Mouse (Mus musculus): ENCODE results near the gene Atxn7l3.
A peak's percentile ranks its signal among the peaks of the same experiment; 100 is the strongest.
"Not testable (repeated sequence)": the region's sequence is repeated elsewhere in the genome, so short reads cannot be mapped to it uniquely, and the experiment has no call there.

Atxn7l3 gene

DNA sequence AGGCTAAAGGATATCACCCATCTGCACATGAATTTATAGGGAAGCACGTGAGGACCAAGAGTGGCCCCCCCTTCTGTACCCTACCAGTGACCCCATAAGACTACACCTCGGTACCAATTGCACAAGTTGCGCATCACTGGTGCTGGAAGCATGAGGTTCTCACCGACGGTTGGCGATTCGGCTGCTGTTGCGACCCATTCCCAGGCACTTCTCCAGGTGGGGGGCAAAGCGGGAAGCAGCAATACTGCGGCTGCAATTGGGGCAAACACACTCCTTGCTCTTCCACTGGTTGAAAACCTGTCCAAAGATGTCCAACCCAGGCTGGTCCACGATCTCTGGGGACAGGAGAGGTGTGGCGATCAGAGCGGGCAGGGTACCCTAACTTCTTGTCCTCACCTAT lies 2.5 kb downstream of the Atxn7l3 start:
- DNase-seq (ENCODE audit: low read depth, low spot score) = no peak
- peaks cover 10% of the 10 kb centered on the region; the same call in 1 of the 2 replicates for H3K36me3 ChIP-seq (ENCODE audit: control insufficient read depth, insufficient read depth, low read length, poor library complexity, severe bottlenecking)
- no peaks in the 10 kb centered on the region for H3K27me3 ChIP-seq (ENCODE audit: control insufficient read depth, insufficient read depth, low read length, poor library complexity, severe bottlenecking)

DNA sequence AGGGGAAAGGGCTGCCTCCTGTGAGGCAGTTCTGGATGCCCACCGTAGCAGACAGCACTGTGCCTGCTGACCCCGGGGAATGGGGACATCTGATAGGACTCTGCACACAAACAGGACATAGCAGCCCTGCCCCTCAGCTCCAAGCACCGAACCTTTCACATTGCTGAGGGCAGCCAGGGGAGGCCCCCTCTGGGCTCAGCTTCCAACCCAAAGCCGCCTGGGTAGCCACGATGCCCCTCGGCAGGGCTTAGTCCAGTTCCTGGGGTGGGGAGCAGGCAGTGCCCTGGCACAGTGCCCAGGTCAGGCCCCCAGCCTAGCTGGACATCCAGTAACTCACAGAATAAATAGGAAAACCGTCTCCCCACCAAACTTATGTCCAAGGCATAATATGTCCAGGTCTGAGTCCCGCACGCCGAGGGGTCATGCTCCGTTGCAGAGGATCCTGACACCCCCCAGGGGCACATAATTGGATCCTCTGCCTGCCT lies 5.3 kb downstream of the Atxn7l3 start:
- DNase-seq (ENCODE audit: low read depth, low spot score) = no peak
- Histone ChIP-seq H3K36me3 (ENCODE audit: control insufficient read depth, insufficient read depth, low read length, poor library complexity, severe bottlenecking) (peaks cover 10% of the 10 kb centered on the region; the same call in 1 of the 2 replicates), H3K27me3 (ENCODE audit: control insufficient read depth, insufficient read depth, low read length, poor library complexity, severe bottlenecking) (no peaks in the 10 kb centered on the region)

DNA sequence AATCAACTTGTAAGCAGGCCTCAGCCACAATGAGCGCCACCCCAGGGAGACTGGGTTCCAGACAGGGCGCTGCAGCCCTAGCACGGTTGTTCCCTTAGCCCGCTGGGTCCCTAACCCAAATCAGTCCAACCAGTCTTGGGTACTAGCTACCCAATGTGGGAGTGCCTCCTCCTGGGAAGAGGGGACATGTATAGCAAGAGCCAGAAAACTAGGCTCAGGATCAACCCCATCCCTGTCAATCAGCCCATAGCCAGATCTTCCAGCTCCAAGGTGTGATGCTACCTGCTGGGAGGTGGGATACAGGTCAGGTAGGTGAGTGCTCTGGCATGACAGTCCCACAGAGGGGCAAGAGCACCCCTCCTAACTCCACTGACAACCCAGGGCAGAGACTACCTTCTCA lies 6.3 kb downstream of the Atxn7l3 start:
- no peak for DNase-seq (ENCODE audit: low read depth, low spot score)
- Histone ChIP-seq H3K36me3 (ENCODE audit: control insufficient read depth, insufficient read depth, low read length, poor library complexity, severe bottlenecking) (peaks cover 10% of the 10 kb centered on the region; the same call in 1 of the 2 replicates), H3K27me3 (ENCODE audit: control insufficient read depth, insufficient read depth, low read length, poor library complexity, severe bottlenecking) (no peaks in the 10 kb centered on the region)

DNA sequence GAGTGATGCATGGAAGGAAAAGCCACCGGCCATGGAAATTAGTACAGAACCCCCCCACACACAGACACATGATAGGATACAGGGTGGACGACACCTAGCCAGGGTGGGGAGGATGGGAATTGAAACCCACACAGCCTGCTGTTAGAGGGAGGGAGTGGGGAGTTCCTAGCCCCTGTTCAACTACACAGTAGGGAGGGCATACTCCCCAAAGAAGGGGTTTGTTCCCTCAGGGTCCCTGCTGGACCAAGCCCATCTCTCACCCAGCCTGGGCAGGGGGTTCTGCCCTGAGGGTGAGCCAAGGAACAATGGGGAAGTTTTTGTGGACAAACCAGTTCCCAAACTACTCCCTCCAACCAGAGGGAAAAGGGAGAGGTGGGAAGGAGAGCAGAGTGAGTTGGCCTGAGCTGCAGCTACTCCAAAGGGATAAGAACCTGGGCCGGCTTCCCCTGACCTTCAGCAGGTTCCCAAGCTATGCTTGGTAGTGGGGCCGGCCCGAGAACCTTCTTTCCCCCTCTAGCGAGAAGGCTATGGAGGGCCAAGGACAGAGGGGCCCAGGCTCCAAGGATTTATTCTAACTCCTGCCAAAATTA lies 6.8 kb downstream of the Atxn7l3 start:
- H3K27me3 ChIP-seq (ENCODE audit: control insufficient read depth, insufficient read depth, low read length, poor library complexity, severe bottlenecking) = no peaks in the 10 kb centered on the region
- H3K36me3 ChIP-seq (ENCODE audit: control insufficient read depth, insufficient read depth, low read length, poor library complexity, severe bottlenecking) = peaks cover 10% of the 10 kb centered on the region; the same call in 1 of the 2 replicates
- no peak for DNase-seq (ENCODE audit: low read depth, low spot score)

DNA sequence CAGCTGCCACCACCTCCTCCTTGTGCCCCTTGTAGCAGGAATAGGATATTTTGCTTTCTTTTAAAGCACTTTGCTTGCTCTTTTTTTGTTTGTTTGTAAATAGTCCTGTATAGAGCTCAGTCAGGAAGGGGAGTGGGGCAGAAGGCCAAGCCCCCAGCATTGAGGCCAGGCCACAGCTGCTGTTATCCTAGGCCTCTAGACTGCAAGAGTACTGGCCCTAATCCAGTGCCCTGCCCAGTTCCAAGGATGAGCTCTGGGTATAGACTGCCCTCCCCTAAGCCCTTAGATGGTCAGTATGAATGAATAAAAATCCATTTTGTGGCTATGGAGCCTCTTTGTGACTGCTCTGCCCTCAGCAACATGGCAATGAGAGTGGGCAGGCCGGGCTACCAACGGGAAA lies 7.5 kb downstream of the Atxn7l3 start:
- peaks cover 10% of the 10 kb centered on the region; the same call in 1 of the 2 replicates for H3K36me3 ChIP-seq (ENCODE audit: control insufficient read depth, insufficient read depth, low read length, poor library complexity, severe bottlenecking)
- no peak for DNase-seq (ENCODE audit: low read depth, low spot score)
- H3K27me3 ChIP-seq (ENCODE audit: control insufficient read depth, insufficient read depth, low read length, poor library complexity, severe bottlenecking) = no peaks in the 10 kb centered on the region

DNA sequence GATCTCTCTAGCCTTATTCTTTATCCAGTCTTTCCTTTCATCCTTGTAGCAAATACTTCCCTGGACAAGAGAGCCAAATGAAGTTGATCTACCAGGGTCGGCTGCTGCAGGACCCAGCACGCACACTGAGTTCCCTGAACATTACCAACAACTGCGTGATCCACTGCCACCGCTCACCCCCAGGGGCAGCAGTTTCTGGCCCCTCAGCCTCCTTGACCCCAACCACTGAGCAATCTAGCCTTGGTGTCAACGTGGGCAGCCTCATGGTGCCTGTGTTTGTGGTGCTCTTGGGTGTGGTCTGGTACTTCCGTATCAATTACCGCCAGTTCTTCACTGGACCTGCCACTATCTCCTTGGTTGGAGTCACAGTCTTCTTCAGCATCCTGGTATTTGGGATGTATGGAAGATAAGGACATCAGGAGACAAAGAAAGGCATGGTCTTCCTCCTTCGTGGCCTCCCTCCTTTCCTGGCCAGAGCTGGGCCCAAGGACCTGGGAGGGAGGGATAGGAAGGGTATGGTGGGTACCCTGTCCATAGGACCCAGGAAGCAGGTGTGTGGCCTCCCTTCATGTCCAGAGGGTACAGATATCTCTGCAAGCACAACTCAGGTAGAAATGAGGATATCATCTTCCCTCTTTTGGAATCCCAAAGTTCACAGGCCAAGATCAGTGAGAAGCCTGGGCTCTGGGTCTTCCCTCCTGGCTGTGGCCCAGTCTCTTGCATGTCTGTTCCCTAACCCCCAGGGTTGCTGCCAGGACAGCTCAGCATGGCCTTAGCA lies 8.2 kb downstream of the Atxn7l3 start:
- no peak for DNase-seq (ENCODE audit: low read depth, low spot score)
- Histone ChIP-seq H3K27me3 (ENCODE audit: control insufficient read depth, insufficient read depth, low read length, poor library complexity, severe bottlenecking) (no peaks in the 10 kb centered on the region), H3K36me3 (ENCODE audit: control insufficient read depth, insufficient read depth, low read length, poor library complexity, severe bottlenecking) (peaks cover 10% of the 10 kb centered on the region; the same call in 1 of the 2 replicates)

DNA sequence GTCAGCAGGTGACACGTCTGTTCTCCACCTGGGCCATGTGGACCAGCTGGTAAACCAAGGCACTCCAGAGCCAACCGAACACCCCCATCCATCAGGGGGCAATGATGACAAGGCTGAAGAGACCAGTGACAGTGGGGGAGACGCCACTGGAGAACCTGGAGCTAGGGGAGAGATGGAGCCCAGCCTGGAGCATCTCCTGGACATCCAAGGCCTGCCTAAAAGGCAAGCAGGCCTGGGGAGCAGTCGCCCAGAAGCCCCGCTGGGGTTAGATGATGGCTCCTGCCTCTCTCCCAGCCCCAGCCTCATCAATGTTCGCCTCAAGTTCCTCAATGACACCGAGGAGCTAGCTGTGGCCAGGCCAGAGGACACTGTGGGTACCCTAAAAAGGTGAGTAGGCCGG lies 8.9 kb downstream of the Atxn7l3 start:
- H3K36me3 ChIP-seq (ENCODE audit: control insufficient read depth, insufficient read depth, low read length, poor library complexity, severe bottlenecking) = peaks cover 7% of the 10 kb centered on the region; the same call in 1 of the 2 replicates
- DNase-seq (ENCODE audit: low read depth, low spot score) = no peak
- no peaks in the 10 kb centered on the region for H3K27me3 ChIP-seq (ENCODE audit: control insufficient read depth, insufficient read depth, low read length, poor library complexity, severe bottlenecking)

DNA sequence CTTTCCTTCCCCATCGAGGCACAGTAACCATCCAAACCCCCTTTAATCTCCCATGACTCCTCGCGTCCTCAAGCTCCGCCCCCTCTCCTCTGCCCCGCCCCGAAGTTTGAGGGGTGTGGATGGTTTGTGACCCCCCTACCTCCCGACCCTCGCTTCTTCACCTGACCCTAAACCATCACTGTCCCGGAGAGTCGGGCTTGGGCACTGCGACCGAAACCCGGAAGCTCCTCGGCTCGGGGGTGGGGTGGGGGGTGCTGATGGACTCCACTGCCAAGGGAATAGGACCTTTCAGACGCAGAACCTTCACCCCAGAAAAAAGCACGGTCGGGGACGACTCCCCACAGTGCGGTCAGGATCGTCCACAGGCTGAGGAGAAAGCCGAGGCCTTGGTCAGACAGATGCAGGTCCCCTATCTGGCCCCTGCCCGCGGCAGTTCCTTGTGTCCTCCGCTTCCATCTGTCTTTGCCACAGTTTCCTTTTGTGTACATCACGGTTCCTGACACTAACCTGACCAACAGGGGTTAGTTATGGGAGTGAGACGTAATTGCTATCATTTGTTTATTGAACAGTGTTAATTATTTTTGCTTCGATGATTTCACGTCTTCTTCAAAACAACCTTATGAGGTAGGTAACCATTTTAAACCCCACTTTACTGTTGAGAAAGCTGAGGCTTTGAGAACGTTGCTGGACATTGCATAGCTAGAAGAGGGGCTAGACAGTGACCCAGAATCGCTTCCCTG lies 11.2 kb downstream of the Atxn7l3 start:
- H3K36me3 ChIP-seq (ENCODE audit: control insufficient read depth, insufficient read depth, low read length, poor library complexity, severe bottlenecking) = no peaks in the 10 kb centered on the region
- no peak for DNase-seq (ENCODE audit: low read depth, low spot score)
- H3K27me3 ChIP-seq (ENCODE audit: control insufficient read depth, insufficient read depth, low read length, poor library complexity, severe bottlenecking) = no peaks in the 10 kb centered on the region

DNA sequence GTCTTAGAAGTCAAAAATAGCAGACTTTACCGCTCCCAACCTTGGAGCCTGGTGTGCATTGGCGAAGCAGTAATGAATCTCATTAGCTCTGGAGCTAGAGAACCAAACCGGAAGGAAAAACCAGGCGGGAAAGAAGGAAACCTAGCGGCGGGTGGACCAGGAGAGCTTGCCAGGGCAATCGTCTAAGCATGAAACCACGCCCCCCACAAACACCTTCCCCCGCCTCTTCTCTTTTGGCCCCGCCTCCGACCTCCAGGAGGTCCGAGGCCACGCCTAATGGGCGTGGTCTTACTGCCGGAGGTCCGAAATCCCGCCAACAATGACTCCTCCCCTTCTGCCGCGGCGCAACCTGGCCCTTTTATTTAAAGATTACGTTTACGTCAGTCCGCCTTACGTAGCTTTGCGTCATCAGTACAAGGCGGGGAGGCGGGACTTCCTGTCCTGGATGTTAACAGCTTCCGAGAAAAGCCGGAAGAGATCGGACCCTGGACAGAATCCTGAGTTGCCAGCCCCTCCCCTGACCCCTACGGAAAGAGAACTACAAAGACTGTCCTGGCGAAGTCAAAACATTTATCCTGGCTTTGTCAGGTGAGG lies 11.8 kb downstream of the Atxn7l3 start, which contains the start of gene Tmub2:
TSS of gene Tmub2 (plus strand) at position 431 of the 594 bp plus-strand sequence.
- no peaks in the 10 kb centered on the region for H3K27me3 ChIP-seq (ENCODE audit: control insufficient read depth, insufficient read depth, low read length, poor library complexity, severe bottlenecking)
- peak; percentile 100 for DNase-seq (ENCODE audit: low read depth, low spot score)
- H3K36me3 ChIP-seq (ENCODE audit: control insufficient read depth, insufficient read depth, low read length, poor library complexity, severe bottlenecking) = no peaks in the 10 kb centered on the region

DNA sequence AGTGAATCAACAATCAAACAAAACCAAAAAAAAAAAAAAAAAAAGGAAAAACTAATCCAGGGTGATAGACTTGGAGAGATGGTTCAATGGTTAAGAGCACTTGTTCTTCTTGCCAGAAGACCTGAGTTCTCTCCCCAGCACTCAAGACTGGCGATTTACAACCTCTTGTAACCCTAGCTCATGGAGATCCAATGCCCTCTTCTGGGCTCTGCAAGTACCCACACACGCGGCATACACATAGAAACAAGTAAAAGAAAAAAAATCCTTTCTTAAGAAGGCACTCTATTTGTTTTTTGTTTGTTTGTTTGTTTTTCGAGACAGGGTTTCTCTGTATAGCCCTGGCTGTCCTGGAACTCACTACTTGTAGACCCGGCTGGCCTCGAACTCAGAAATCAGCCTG lies 12.5 kb downstream of the Atxn7l3 start:
- H3K36me3 ChIP-seq (ENCODE audit: control insufficient read depth, insufficient read depth, low read length, poor library complexity, severe bottlenecking) = no peaks in the 10 kb centered on the region
- peak; percentile 39 for DNase-seq (ENCODE audit: low read depth, low spot score)
- H3K27me3 ChIP-seq (ENCODE audit: control insufficient read depth, insufficient read depth, low read length, poor library complexity, severe bottlenecking) = no peaks in the 10 kb centered on the region

DNA sequence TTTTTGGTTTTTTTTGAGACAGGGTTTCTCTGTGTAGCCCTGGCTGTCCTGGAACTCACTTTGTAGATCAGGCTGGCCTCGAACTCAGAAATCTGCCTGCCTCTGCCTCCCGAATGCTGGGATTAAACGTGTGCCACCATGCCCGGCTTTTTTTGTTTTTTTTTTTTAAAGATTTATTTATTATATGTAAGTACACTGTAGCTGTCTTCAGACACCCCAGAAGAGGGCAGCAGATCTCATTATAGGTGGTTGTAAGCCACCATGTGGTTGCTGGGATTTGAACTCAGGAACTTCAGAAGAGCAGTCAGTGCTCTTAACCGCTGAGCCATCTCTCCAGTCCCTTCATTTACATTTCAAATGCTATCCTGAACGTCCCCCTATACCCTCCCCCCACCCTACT lies 16.2 kb downstream of the Atxn7l3 start:
- not testable (repeated sequence) for DNase-seq (ENCODE audit: low read depth, low spot score); H3K27me3 ChIP-seq (ENCODE audit: control insufficient read depth, insufficient read depth, low read length, poor library complexity, severe bottlenecking); H3K36me3 ChIP-seq (ENCODE audit: control insufficient read depth, insufficient read depth, low read length, poor library complexity, severe bottlenecking)

DNA sequence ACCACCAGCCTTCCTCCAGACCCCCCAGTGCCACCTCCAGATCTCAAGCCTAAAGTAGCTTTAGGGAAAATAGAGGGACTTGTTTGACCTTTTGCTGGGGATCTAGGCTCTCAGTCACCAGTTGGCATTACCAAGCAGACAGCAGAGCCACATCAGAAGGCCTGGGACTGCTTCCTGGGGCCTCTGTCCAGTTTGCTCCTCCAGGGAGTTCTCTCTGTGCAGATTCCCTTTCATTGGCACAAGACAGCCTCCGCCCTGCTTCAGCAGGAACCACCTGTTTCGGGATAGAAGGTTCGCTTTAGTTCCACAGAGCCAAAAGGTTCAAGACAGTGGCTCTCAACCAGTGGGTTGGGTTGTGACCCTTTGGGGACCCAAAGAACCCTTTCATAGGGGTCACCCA lies 16.8 kb downstream of the Atxn7l3 start:
- H3K36me3 ChIP-seq (ENCODE audit: control insufficient read depth, insufficient read depth, low read length, poor library complexity, severe bottlenecking) = no peaks in the 10 kb centered on the region
- DNase-seq (ENCODE audit: low read depth, low spot score) = no peak

DNA sequence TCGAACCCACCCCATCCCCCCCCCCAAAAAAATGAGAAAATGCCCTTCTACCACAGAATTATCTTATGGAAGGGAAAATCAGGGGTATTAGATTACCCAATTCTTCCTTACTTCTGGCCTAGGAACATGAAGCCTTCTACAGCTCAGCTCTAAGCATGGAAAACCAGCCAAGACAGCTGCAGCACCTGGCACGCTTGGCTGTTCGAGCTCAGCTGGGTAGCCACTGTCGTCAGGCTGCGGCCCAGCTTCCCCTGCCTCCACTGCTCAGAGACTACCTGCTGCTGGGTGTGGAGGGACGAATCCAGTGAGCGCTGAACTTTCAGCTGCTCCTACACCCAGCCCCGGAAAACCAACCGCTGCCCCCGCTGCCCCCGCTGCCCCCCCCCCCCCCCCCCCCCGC lies 18.7 kb downstream of the Atxn7l3 start:
- DNase-seq (ENCODE audit: low read depth, low spot score) = no peak
- Histone ChIP-seq H3K36me3 (ENCODE audit: control insufficient read depth, insufficient read depth, low read length, poor library complexity, severe bottlenecking) (no peaks in the 10 kb centered on the region), H3K27me3 (ENCODE audit: control insufficient read depth, insufficient read depth, low read length, poor library complexity, severe bottlenecking) (no peaks in the 10 kb centered on the region)

More for the DNA sequence above, 16.8 kb downstream of the Atxn7l3 start:
- no peaks in the 10 kb centered on the region for H3K27me3 ChIP-seq (ENCODE audit: control insufficient read depth, insufficient read depth, low read length, poor library complexity, severe bottlenecking)

DNA sequence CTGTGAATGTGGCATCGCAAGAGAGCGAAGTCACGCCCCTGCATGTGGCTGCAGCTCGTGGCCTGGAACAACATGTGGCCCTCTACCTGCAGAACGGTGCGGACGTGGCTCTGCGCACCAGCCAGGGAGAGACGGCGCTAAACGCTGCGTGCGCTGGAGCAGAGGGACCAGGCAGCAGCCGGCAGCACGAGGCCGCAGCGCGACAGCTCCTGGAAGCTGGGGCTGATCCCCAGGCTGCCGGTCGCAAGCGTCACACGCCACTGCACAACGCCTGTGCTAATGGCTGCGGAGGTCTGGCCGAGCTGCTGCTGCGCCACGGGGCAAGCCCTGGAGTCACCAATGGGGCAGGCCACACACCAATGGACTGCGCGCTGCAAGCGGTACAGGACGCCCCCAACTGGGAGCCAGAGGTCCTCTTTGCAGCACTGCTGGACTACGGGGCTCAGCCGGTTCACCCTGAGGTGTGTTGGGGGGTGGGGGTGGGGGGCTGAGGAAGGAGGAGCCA lies 20.0 kb downstream of the Atxn7l3 start:
- no peaks in the 10 kb centered on the region for H3K27me3 ChIP-seq (ENCODE audit: control insufficient read depth, insufficient read depth, low read length, poor library complexity, severe bottlenecking)
- no peak for DNase-seq (ENCODE audit: low read depth, low spot score)
- no peaks in the 10 kb centered on the region for H3K36me3 ChIP-seq (ENCODE audit: control insufficient read depth, insufficient read depth, low read length, poor library complexity, severe bottlenecking)

Data from splenic B cell, adult 2 months (primary cell).